Mouse (Mus musculus): Measurements from ENCODE around the gene Rai1.

- TF ChIP-seq FLI1 (IDR thresholded peaks at IDR 0.05; ENCODE audit: low read length), result no peak
- no peak for TF ChIP-seq GATA1 (IDR thresholded peaks at IDR 0.05; ENCODE audit: borderline replicate concordance, low read length)
These were observed 77.4 kb downstream of the Rai1 start for GRCm38 (mm10) chr11:60182116-60182670.

All from megakaryocyte, embryonic 14.5 days (primary cell).